Mouse (Mus musculus): ENCODE measurements at regions not wholly inside any gene's neighbourhood (a gene's known extent, or its start where the extent isn't known, plus 50 kb on each side); places are given as distances from the start of the nearest gene placed in this dataset.

DNA sequence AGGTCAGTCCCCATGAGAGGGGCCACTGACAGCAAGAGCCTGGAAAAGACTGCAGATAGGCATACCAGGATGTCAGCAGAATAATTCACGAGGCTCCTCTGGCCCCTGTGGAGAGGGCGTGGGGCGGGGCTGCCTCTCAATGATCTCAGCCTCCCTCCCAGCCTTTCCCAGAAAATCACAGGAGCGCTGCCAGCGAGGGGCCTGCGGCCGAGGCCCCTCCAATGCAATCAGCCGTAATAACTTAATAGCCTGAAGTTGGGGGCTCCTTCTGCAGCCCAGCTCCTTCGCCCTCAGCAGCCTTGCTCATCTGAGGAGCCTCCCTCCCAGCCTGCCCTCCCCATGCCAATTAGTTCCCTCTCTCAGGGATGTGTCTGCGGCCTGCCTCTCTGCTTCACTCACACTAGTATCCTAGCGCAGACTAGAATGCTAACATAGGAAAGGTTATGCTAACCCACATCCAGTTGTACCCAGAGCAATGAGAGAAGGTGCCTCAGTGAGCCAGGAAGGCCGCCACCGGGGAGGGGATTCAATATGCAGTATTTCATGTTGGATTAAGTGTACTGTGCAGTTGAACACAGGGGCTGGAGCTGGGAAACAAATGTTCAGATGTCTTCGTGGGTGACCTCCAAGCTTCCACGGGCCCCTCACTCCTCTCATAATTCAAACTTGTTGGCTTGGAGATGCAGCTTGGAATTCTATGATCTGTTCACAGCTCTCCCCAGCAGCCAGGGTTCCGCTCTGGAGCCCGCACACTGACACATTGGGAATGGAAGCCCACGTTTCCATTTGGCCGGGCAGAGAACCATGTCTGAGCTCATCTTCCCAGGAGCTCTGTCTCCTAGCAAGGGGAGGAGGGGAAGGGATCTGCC, 67.5 kb upstream of the Stx16 start:
- H3K9ac ChIP-seq: no peak overlapping the region
- 37% methylated on average over 19 of the region's 19 CpGs for WGBS

DNA sequence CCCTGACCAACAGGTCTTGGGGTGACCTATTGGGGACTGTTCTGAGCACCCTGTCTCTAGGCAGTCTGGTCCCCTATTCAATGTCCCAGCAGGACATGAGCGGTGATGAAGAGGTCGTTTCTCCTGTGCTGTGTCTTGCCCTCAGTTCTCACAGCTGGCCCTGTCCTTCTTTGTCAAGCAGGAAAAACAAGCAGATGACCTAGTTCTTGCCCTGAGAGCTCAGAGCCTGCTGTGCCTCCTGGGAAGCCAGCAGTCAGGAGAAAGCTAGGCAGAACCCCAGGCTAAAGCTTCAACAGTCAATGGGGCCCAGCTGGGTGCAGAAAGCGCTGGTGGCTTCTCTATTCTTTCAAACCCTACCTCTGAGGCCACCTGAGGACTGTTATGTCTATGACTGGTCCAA, 66.1 kb upstream of the Stx16 start:
- 79% methylated on average over 3 of the region's 3 CpGs for WGBS
- Histone ChIP-seq H3K4me1 (peaks cover 16% of the 10 kb centered on the region), H3K27ac (0 out of 2 replicates have a peak overlapping the region, but pooled peaks have one; percentile 88), H3K9ac (no peak overlapping the region), H3K4me2 (no peak overlapping the region), H3K9me3 (no peaks in the 10 kb centered on the region), H3K36me3 (no peaks in the 10 kb centered on the region), H3K4me3 (replicated peaks) (no peak overlapping the region), H3K27me3 (replicated peaks) (no peaks in the 10 kb centered on the region)
- ATAC-seq (ENCODE audit: insufficient read depth, low FRiP score, low read depth): no peak

More for the DNA sequence above, 67.5 kb upstream of the Stx16 start:
- ATAC-seq (ENCODE audit: insufficient read depth, low FRiP score, low read depth): peak; percentile 64; the same call in 1 of the 2 replicates
- H3K4me1 ChIP-seq: peaks cover 16% of the 10 kb centered on the region
- H3K27ac ChIP-seq: peak overlapping the region; percentile 88
- H3K4me3 ChIP-seq (replicated peaks): no peak overlapping the region
- H3K36me3 ChIP-seq: no peaks in the 10 kb centered on the region
- no peaks in the 10 kb centered on the region for H3K27me3 ChIP-seq (replicated peaks)
- no peaks in the 10 kb centered on the region; the same call in 1 of the 2 replicates for H3K9me3 ChIP-seq
- peak overlapping the region; percentile 19; the same call in 1 of the 2 replicates for H3K4me2 ChIP-seq

DNA sequence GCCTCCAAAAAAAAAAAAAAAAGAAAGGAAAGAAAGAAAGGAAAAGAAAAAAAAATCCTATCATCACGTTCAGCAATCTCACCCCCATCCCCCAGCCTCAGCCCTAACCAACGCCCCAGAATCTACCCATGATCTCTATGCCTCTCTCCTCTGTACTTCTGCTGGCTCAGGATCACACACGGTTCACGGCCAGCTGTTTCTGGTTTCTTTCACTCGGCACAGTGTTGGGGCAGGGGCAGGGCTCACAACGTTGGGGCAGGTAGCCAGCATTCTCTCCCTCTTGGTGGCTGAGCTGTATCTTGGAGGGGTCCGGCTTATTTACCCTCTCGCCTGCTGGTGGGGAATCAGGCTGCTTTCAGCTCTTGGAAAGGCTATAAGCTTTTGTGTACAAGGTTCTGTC, 64.7 kb upstream of the Stx16 start:
- WGBS: 34% methylated on average over 8 of the region's 8 CpGs
- 0 out of 2 replicates have a peak, but pooled peaks have one; percentile 9 for ATAC-seq (ENCODE audit: insufficient read depth, low FRiP score, low read depth)
- H3K4me2 ChIP-seq: peak overlapping the region; percentile 10; the same call in 1 of the 2 replicates
- H3K9me3 ChIP-seq: no peaks in the 10 kb centered on the region
- no peak overlapping the region for H3K9ac ChIP-seq
- no peaks in the 10 kb centered on the region for H3K27me3 ChIP-seq (replicated peaks)
- H3K4me1 ChIP-seq: peaks cover 16% of the 10 kb centered on the region
- peak overlapping the region; percentile 64 for H3K27ac ChIP-seq
- no peaks in the 10 kb centered on the region for H3K36me3 ChIP-seq
- H3K4me3 ChIP-seq (replicated peaks): no peak overlapping the region

DNA sequence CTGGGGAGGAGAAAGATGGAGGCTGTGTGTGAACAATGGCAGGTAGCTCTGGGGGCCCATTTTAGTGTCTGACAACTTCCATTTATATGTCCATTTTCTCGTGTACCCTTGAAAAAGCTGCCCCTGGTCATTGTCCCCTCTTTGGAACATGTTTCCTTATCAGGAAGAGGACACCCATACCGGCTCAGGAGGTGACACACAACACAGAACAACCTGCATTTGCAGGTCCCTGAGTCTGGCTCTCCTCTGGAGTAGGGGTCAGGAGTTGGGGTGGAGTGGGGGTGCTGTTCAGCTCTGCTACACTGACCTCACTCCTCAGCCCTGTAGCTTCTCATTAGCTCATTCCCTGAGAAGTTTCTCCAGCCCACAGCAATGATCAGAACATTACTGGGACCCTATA, 61.7 kb upstream of the Stx16 start:
- H3K27me3 ChIP-seq (replicated peaks): no peaks in the 10 kb centered on the region
- H3K36me3 ChIP-seq: no peaks in the 10 kb centered on the region
- no peaks in the 10 kb centered on the region for H3K9me3 ChIP-seq
- no peak overlapping the region for H3K9ac ChIP-seq
- no peak for ATAC-seq (ENCODE audit: insufficient read depth, low FRiP score, low read depth)
- H3K4me2 ChIP-seq: no peak overlapping the region
- no peak overlapping the region for H3K4me3 ChIP-seq (replicated peaks)
- no peaks in the 10 kb centered on the region for H3K4me1 ChIP-seq
- no peak overlapping the region for H3K27ac ChIP-seq
- WGBS: 74% methylated on average over 2 of the region's 2 CpGs

DNA sequence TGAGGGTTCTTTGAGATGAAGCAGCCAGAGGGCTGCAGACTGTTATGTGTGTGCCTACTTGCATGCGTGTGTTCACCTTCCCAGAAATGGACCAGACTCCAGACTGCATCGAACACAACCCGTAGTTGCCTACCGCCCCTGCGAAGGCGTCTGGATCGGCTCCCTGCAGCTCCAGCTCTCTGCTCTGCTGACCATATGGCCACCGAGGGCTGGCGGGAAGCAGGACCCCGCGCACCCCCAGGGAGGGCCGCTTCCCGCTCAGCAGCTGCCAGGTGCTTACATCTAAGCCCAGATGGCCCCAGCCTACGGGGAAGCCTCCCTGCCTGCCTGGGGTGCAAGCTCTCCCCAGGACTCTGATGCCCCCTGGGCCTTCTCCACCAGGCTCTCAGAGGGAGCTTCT, 60.8 kb upstream of the Stx16 start:
- H3K4me2 ChIP-seq: no peak overlapping the region
- no peaks in the 10 kb centered on the region for H3K36me3 ChIP-seq
- WGBS: 53% methylated on average over 14 of the region's 14 CpGs
- H3K9ac ChIP-seq: no peak overlapping the region
- no peak for ATAC-seq (ENCODE audit: insufficient read depth, low FRiP score, low read depth)
- H3K4me3 ChIP-seq (replicated peaks): no peak overlapping the region
- no peak overlapping the region for H3K27ac ChIP-seq
- H3K4me1 ChIP-seq: no peaks in the 10 kb centered on the region
- H3K27me3 ChIP-seq (replicated peaks): no peaks in the 10 kb centered on the region
- no peaks in the 10 kb centered on the region for H3K9me3 ChIP-seq

DNA sequence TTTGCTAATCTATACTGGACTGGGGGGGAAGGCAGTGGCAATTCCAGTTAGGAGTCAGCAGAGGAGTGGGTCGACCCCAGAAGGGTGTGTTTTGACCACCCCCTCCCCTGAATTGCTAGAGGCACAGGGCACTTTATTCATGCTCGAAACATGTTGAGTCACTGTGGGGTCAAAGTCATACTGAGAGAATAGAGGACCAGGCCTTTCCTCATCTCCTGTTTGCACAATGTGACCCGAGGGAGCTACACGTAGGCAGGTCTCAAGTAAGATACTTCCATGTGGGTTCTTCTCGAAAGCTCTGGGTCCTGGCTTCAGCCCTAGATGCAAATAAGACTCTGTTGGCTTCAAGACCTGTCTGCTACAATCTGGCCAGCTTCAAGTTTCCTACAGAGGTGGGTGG, 60.0 kb upstream of the Stx16 start:
- no peak overlapping the region for H3K9ac ChIP-seq
- H3K9me3 ChIP-seq: no peaks in the 10 kb centered on the region
- peaks cover 4% of the 10 kb centered on the region; the same call in 1 of the 2 replicates for H3K4me1 ChIP-seq
- H3K4me2 ChIP-seq: no peak overlapping the region
- 70% methylated on average over 5 of the region's 5 CpGs for WGBS
- no peak for ATAC-seq (ENCODE audit: insufficient read depth, low FRiP score, low read depth)
- H3K4me3 ChIP-seq (replicated peaks): no peak overlapping the region
- H3K27me3 ChIP-seq (replicated peaks): no peaks in the 10 kb centered on the region
- no peak overlapping the region for H3K27ac ChIP-seq
- no peaks in the 10 kb centered on the region for H3K36me3 ChIP-seq

DNA sequence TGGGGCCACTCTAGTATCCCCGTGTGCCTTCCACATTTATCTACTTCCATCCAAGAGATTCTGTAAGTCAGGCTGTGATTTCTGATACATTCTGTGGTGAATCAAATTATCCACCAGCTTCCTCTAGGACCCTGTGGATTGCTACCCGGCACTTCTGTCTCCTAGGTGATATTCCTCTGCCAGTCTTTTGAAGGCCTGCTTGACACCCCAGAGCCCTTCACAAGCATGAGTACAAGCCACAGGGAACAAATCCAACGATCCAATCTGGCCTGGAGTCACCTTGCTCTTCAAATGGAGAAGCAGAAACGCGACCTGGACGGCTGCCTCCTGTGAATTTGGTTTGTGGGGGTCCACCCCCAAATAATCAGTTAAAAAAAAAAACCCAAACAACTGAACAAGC, 59.1 kb upstream of the Stx16 start:
- no peak overlapping the region for H3K9ac ChIP-seq
- no peak overlapping the region for H3K4me2 ChIP-seq
- no peaks in the 10 kb centered on the region for H3K27me3 ChIP-seq (replicated peaks)
- H3K4me3 ChIP-seq (replicated peaks): no peak overlapping the region
- H3K27ac ChIP-seq: no peak overlapping the region
- no peak for ATAC-seq (ENCODE audit: insufficient read depth, low FRiP score, low read depth)
- peaks cover 8% of the 10 kb centered on the region for H3K4me1 ChIP-seq
- H3K9me3 ChIP-seq: no peaks in the 10 kb centered on the region
- no peaks in the 10 kb centered on the region for H3K36me3 ChIP-seq
- 74% methylated on average over 6 of the region's 6 CpGs for WGBS

DNA sequence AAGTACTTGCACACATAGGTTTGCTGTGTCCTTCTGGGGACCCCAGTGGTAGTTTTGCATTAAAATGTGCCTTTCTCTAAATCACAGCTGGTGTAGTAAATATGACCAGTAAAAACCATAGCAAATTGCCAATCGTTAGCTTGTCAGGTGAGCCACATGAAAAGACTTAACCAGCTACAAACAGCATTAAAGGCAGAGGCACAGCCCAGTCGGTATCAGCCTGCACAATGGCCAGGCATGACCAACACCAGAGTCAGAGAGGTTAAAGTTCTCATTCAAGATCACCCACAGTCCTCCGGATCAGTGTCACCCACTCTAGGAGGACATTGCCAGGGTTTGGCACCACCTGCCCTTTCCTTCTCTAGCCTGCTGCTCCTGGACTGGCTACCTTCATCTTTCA, 58.5 kb upstream of the Stx16 start:
- Histone ChIP-seq H3K27ac (no peak overlapping the region), H3K4me1 (peaks cover 13% of the 10 kb centered on the region), H3K4me2 (no peak overlapping the region), H3K9ac (no peak overlapping the region), H3K27me3 (replicated peaks) (no peaks in the 10 kb centered on the region), H3K36me3 (no peaks in the 10 kb centered on the region), H3K4me3 (replicated peaks) (no peak overlapping the region), H3K9me3 (no peaks in the 10 kb centered on the region)
- ATAC-seq (ENCODE audit: insufficient read depth, low FRiP score, low read depth): no peak
- WGBS: 65% methylated on average over 3 of the region's 3 CpGs

DNA sequence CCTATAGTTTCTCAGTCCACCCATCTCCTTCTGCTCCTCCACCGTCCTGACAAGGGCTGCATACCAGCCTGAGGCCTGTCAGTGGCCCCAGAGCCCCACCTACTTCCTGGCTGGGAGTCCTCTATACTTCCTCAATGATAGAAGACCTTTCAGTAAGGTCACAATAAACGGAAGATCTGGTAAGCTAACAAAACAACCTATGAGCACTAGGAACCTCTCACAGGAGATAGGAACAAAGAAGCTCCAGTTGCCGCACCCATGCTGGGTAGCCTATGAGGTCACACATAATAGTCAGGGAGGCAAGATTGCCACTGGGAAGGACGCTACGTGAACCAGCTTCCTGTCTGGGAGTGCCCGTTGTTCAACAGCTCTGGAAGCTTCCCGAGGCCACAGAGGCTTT, 58.1 kb upstream of the Stx16 start:
- H3K27me3 ChIP-seq (replicated peaks): no peaks in the 10 kb centered on the region
- no peak overlapping the region for H3K4me3 ChIP-seq (replicated peaks)
- no peak overlapping the region for H3K4me2 ChIP-seq
- WGBS: 56% methylated on average over 7 of the region's 7 CpGs
- peaks cover 16% of the 10 kb centered on the region for H3K4me1 ChIP-seq
- H3K36me3 ChIP-seq: no peaks in the 10 kb centered on the region
- no peaks in the 10 kb centered on the region for H3K9me3 ChIP-seq
- H3K9ac ChIP-seq: no peak overlapping the region
- no peak overlapping the region for H3K27ac ChIP-seq
- no peak for ATAC-seq (ENCODE audit: insufficient read depth, low FRiP score, low read depth)

DNA sequence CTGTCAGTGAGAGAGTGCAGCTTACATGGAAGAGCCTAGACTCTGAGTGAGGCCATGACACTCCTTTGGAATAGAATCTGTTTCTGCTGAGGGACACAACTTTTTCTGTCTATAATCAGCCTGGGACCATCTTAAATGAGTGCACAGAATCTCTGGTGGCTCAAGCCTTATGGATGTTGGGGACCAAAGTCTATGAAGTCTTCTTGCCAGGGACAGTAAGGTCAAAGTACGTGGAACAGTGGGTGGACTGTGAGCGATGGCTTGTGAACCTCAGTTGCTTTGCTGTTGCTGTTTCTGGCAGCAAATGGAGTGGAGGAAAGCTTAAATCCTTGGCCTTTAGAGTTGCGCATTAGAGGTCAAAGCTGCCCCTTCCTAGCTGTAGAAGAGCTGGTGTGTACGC, 57.1 kb upstream of the Stx16 start:
- Histone ChIP-seq H3K4me3 (replicated peaks) (no peak overlapping the region), H3K9me3 (no peaks in the 10 kb centered on the region), H3K27me3 (replicated peaks) (no peaks in the 10 kb centered on the region), H3K4me1 (peaks cover 16% of the 10 kb centered on the region), H3K36me3 (no peaks in the 10 kb centered on the region), H3K9ac (no peak overlapping the region), H3K4me2 (no peak overlapping the region), H3K27ac (no peak overlapping the region)
- ATAC-seq (ENCODE audit: insufficient read depth, low FRiP score, low read depth): no peak
- 95% methylated on average over 4 of the region's 4 CpGs for WGBS

DNA sequence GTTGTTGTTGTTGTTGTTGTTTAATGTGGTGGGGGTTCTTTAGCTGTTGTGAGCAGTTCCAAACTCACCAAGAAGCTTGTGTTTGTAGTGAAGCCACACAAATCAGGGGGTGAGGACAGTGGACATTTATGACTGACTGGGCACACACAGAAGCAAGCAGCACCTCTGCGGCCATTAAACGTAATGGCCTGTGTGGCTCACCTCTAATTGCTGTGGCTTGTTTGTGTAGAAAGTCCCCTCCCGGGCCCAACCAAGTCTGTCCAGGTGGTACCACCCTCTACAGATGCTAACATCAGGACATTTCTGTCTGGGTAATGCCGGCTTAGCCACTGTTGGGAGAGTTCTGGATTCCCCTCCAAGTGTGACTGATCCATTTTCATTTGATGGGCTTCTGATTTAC, 56.1 kb upstream of the Stx16 start:
- no peak overlapping the region for H3K4me2 ChIP-seq
- WGBS: 81% methylated on average over 4 of the region's 4 CpGs
- H3K4me1 ChIP-seq: peaks cover 16% of the 10 kb centered on the region
- H3K9ac ChIP-seq: no peak overlapping the region
- H3K27ac ChIP-seq: no peak overlapping the region
- no peaks in the 10 kb centered on the region for H3K36me3 ChIP-seq
- no peaks in the 10 kb centered on the region for H3K27me3 ChIP-seq (replicated peaks)
- no peak for ATAC-seq (ENCODE audit: insufficient read depth, low FRiP score, low read depth)
- no peak overlapping the region for H3K4me3 ChIP-seq (replicated peaks)
- H3K9me3 ChIP-seq: no peaks in the 10 kb centered on the region

DNA sequence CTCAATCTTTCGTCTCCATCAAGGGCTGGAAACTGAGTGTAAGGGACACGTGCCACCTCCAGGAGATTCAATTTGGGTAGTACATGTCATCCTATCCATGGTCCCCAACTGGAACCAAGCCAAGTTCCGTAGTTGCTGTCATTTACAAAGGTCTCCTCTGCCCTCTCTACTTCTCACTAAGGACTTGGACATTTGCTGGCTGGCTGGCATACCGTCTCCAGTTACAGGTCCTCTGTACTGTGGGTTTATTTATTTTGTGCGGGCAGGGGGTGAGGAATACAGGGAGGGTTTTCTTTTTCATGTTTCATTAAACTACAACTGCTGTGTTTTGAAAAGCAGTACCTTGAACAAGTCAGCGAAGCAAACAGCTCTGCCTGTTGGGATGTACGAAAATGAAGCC, 55.7 kb upstream of the Stx16 start:
- Histone ChIP-seq H3K4me1 (peaks cover 16% of the 10 kb centered on the region), H3K9me3 (no peaks in the 10 kb centered on the region), H3K9ac (no peak overlapping the region), H3K36me3 (no peaks in the 10 kb centered on the region), H3K4me2 (no peak overlapping the region), H3K27ac (peak overlapping the region; percentile 61; the same call in 1 of the 2 replicates), H3K4me3 (replicated peaks) (no peak overlapping the region), H3K27me3 (replicated peaks) (no peaks in the 10 kb centered on the region)
- 72% methylated on average over 7 of the region's 7 CpGs for WGBS
- ATAC-seq (ENCODE audit: insufficient read depth, low FRiP score, low read depth): no peak

All from stomach, embryonic 15.5 days (tissue).